Mouse (Mus musculus): ENCODE measurements at regions not wholly inside any gene's neighbourhood (a gene's known extent, or its start where the extent isn't known, plus 50 kb on each side); places are given as distances from the start of the nearest gene placed in this dataset.

GRCm38 (mm10) chr12:25427911-25428642, 331.1 kb upstream of the Id2 start:
- Histone ChIP-seq H3K36me3 (no peaks in the 10 kb centered on the region), H3K4me2 (no peak overlapping the region), H3K27ac (no peak overlapping the region), H3K27me3 (no peaks in the 10 kb centered on the region), H3K9ac (no peak overlapping the region), H3K9me3 (no peaks in the 10 kb centered on the region), H3K4me1 (no peaks in the 10 kb centered on the region), H3K4me3 (no peak overlapping the region)
- no peak for ATAC-seq (ENCODE audit: borderline replicate concordance, extremely low read depth, low FRiP score, low TSS enrichment)
- 75% methylated on average over 11 of the region's 11 CpGs for WGBS

- Histone ChIP-seq H3K36me3 (no peaks in the 10 kb centered on the region), H3K4me2 (no peak overlapping the region), H3K4me3 (no peak overlapping the region), H3K9ac (no peak overlapping the region), H3K27me3 (no peaks in the 10 kb centered on the region), H3K27ac (no peak overlapping the region), H3K4me1 (peaks cover 5% of the 10 kb centered on the region; the same call in 1 of the 2 replicates), H3K9me3 (no peaks in the 10 kb centered on the region)
- no peak for ATAC-seq (ENCODE audit: borderline replicate concordance, extremely low read depth, low FRiP score, low TSS enrichment)
- 71% methylated on average over 4 of the region's 4 CpGs for WGBS
Measured at GRCm38 (mm10) chr12:25417336-25417735, 320.4 kb upstream of the Id2 start.

GRCm38 (mm10) chr12:25416571-25416970, 319.6 kb upstream of the Id2 start:
- no peaks in the 10 kb centered on the region for H3K36me3 ChIP-seq
- no peak for ATAC-seq (ENCODE audit: borderline replicate concordance, extremely low read depth, low FRiP score, low TSS enrichment)
- H3K9ac ChIP-seq = no peak overlapping the region
- H3K4me1 ChIP-seq = peaks cover 5% of the 10 kb centered on the region; the same call in 1 of the 2 replicates
- H3K4me2 ChIP-seq = no peak overlapping the region
- H3K4me3 ChIP-seq = no peak overlapping the region
- WGBS = 69% methylated on average over 3 of the region's 3 CpGs
- H3K27ac ChIP-seq = no peak overlapping the region
- H3K9me3 ChIP-seq = no peaks in the 10 kb centered on the region
- H3K27me3 ChIP-seq = no peaks in the 10 kb centered on the region

GRCm38 (mm10) chr12:25415641-25416040, 318.7 kb upstream of the Id2 start:
- ATAC-seq (ENCODE audit: borderline replicate concordance, extremely low read depth, low FRiP score, low TSS enrichment) = no peak
- WGBS = 48% methylated on average over 3 of the region's 3 CpGs

GRCm38 (mm10) chr12:25415232-25415631, 318.3 kb upstream of the Id2 start:
- no peak overlapping the region for H3K9ac ChIP-seq
- H3K4me1 ChIP-seq = peaks cover 5% of the 10 kb centered on the region; the same call in 1 of the 2 replicates
- no peaks in the 10 kb centered on the region for H3K27me3 ChIP-seq
- no peaks in the 10 kb centered on the region for H3K9me3 ChIP-seq
- WGBS = 44% methylated on average over 2 of the region's 2 CpGs
- no peak overlapping the region for H3K4me3 ChIP-seq
- H3K36me3 ChIP-seq = no peaks in the 10 kb centered on the region
- H3K4me2 ChIP-seq = no peak overlapping the region
- ATAC-seq (ENCODE audit: borderline replicate concordance, extremely low read depth, low FRiP score, low TSS enrichment) = no peak
- no peak overlapping the region for H3K27ac ChIP-seq

More at GRCm38 (mm10) chr12:25415641-25416040, 318.7 kb upstream of the Id2 start:
- H3K9ac ChIP-seq = no peak overlapping the region
- H3K27ac ChIP-seq = no peak overlapping the region
- H3K9me3 ChIP-seq = no peaks in the 10 kb centered on the region
- no peak overlapping the region for H3K4me2 ChIP-seq
- H3K36me3 ChIP-seq = no peaks in the 10 kb centered on the region
- H3K4me3 ChIP-seq = no peak overlapping the region
- H3K4me1 ChIP-seq = peaks cover 5% of the 10 kb centered on the region; the same call in 1 of the 2 replicates
- no peaks in the 10 kb centered on the region for H3K27me3 ChIP-seq

- H3K9ac ChIP-seq = no peak overlapping the region
- H3K4me3 ChIP-seq = no peak overlapping the region
- H3K36me3 ChIP-seq = no peaks in the 10 kb centered on the region
- H3K9me3 ChIP-seq = no peaks in the 10 kb centered on the region
- H3K27ac ChIP-seq = no peak overlapping the region
- H3K4me1 ChIP-seq = no peaks in the 10 kb centered on the region
- no peak for ATAC-seq (ENCODE audit: borderline replicate concordance, extremely low read depth, low FRiP score, low TSS enrichment)
- no peaks in the 10 kb centered on the region for H3K27me3 ChIP-seq
- no peak overlapping the region for H3K4me2 ChIP-seq
- 68% methylated on average over 2 of the region's 2 CpGs for WGBS
Measured at GRCm38 (mm10) chr12:25407301-25407700, 310.4 kb upstream of the Id2 start.

GRCm38 (mm10) chr12:25400326-25400725, 303.4 kb upstream of the Id2 start:
- H3K36me3 ChIP-seq = no peaks in the 10 kb centered on the region
- no peak for ATAC-seq (ENCODE audit: borderline replicate concordance, extremely low read depth, low FRiP score, low TSS enrichment)
- no peak overlapping the region for H3K4me3 ChIP-seq
- H3K9me3 ChIP-seq = no peaks in the 10 kb centered on the region
- no peak overlapping the region for H3K9ac ChIP-seq
- WGBS = 62% methylated on average over 5 of the region's 5 CpGs
- H3K4me2 ChIP-seq = no peak overlapping the region
- no peak overlapping the region for H3K27ac ChIP-seq
- H3K27me3 ChIP-seq = no peaks in the 10 kb centered on the region
- no peaks in the 10 kb centered on the region for H3K4me1 ChIP-seq

- ATAC-seq (ENCODE audit: borderline replicate concordance, extremely low read depth, low FRiP score, low TSS enrichment) = no peak
- H3K27ac ChIP-seq = no peak overlapping the region
- H3K4me3 ChIP-seq = no peak overlapping the region
- H3K36me3 ChIP-seq = no peaks in the 10 kb centered on the region
- H3K9me3 ChIP-seq = no peaks in the 10 kb centered on the region
- no peaks in the 10 kb centered on the region for H3K27me3 ChIP-seq
- no peaks in the 10 kb centered on the region for H3K4me1 ChIP-seq
- 62% methylated on average over 3 of the region's 3 CpGs for WGBS
- H3K9ac ChIP-seq = no peak overlapping the region
- H3K4me2 ChIP-seq = no peak overlapping the region
Measured at GRCm38 (mm10) chr12:25398726-25399125, 301.8 kb upstream of the Id2 start.

- H3K27me3 ChIP-seq = no peaks in the 10 kb centered on the region
- no peak overlapping the region for H3K4me2 ChIP-seq
- no peaks in the 10 kb centered on the region for H3K9me3 ChIP-seq
- no peaks in the 10 kb centered on the region for H3K4me1 ChIP-seq
- no peak for ATAC-seq (ENCODE audit: borderline replicate concordance, extremely low read depth, low FRiP score, low TSS enrichment)
- no peak overlapping the region for H3K9ac ChIP-seq
- H3K4me3 ChIP-seq = no peak overlapping the region
- no peaks in the 10 kb centered on the region for H3K36me3 ChIP-seq
- H3K27ac ChIP-seq = no peak overlapping the region
- WGBS = 73% methylated on average over 3 of the region's 3 CpGs
Measured at GRCm38 (mm10) chr12:25394326-25394725, 297.4 kb upstream of the Id2 start.

- no peak overlapping the region for H3K9ac ChIP-seq
- no peaks in the 10 kb centered on the region for H3K9me3 ChIP-seq
- H3K27ac ChIP-seq = no peak overlapping the region
- H3K27me3 ChIP-seq = no peaks in the 10 kb centered on the region
- H3K4me1 ChIP-seq = no peaks in the 10 kb centered on the region
- H3K4me2 ChIP-seq = no peak overlapping the region
- WGBS = 71% methylated on average over 4 of the region's 4 CpGs
- no peaks in the 10 kb centered on the region for H3K36me3 ChIP-seq
- no peak overlapping the region for H3K4me3 ChIP-seq
- no peak for ATAC-seq (ENCODE audit: borderline replicate concordance, extremely low read depth, low FRiP score, low TSS enrichment)
Measured at GRCm38 (mm10) chr12:25393501-25393900, 296.6 kb upstream of the Id2 start.

- Histone ChIP-seq H3K27me3 (no peaks in the 10 kb centered on the region), H3K9me3 (no peaks in the 10 kb centered on the region), H3K27ac (no peak overlapping the region), H3K36me3 (no peaks in the 10 kb centered on the region), H3K4me2 (no peak overlapping the region), H3K9ac (no peak overlapping the region), H3K4me1 (no peaks in the 10 kb centered on the region), H3K4me3 (no peak overlapping the region)
- WGBS = 60% methylated on average over 5 of the region's 5 CpGs
- ATAC-seq (ENCODE audit: borderline replicate concordance, extremely low read depth, low FRiP score, low TSS enrichment) = no peak
Measured at GRCm38 (mm10) chr12:25389202-25389601, 292.3 kb upstream of the Id2 start.

- no peak overlapping the region for H3K27ac ChIP-seq
- no peak overlapping the region for H3K4me2 ChIP-seq
- no peak overlapping the region for H3K9ac ChIP-seq
- no peak overlapping the region for H3K4me3 ChIP-seq
- no peaks in the 10 kb centered on the region for H3K36me3 ChIP-seq
- H3K27me3 ChIP-seq = no peaks in the 10 kb centered on the region
- WGBS = 47% methylated on average over 5 of the region's 5 CpGs
- no peak for ATAC-seq (ENCODE audit: borderline replicate concordance, extremely low read depth, low FRiP score, low TSS enrichment)
- no peaks in the 10 kb centered on the region for H3K4me1 ChIP-seq
- no peaks in the 10 kb centered on the region for H3K9me3 ChIP-seq
Measured at GRCm38 (mm10) chr12:25387791-25388280, 290.9 kb upstream of the Id2 start.
